Mouse (Mus musculus): ENCODE results near the gene Gna14. TPM values are rescaled to one million over a fixed set of nuclear protein-coding genes. Genes with fewer than 3 reads are reported as not detected.
A peak's percentile ranks its signal among the peaks of the same experiment; 100 is the strongest.

The Gna14 gene
- polyA plus RNA-seq, 1 experiment from 2014 or later: 0.27 TPM

GRCm38 (mm10) chr19:16528225-16528828 is 92.8 kb downstream of the Gna14 start:
- no peak for DNase-seq (ENCODE audit: low spot score)
- 73% methylated on average over 3 of the region's 3 CpGs for WGBS
- Histone ChIP-seq H3K27me3 (ENCODE audit: insufficient read depth, poor library complexity, severe bottlenecking) (no peaks in the 10 kb centered on the region), H3K27ac (no peak overlapping the region), H3K4me3 (no peak overlapping the region), H3K4me1 (replicated peaks) (0 out of 2 replicates have a peak, but pooled peaks cover 4% of the 10 kb centered on the region), H3K9me3 (no peaks in the 10 kb centered on the region), H3K36me3 (no peaks in the 10 kb centered on the region)

GRCm38 (mm10) chr19:16529293-16529920 is 93.8 kb downstream of the Gna14 start:
- Histone ChIP-seq H3K9me3 (no peaks in the 10 kb centered on the region), H3K4me1 (replicated peaks) (0 out of 2 replicates have a peak, but pooled peaks cover 4% of the 10 kb centered on the region), H3K36me3 (no peaks in the 10 kb centered on the region), H3K27me3 (ENCODE audit: insufficient read depth, poor library complexity, severe bottlenecking) (no peaks in the 10 kb centered on the region), H3K27ac (no peak overlapping the region), H3K4me3 (no peak overlapping the region)
- peak; percentile 19 for DNase-seq (ENCODE audit: low spot score)

- DNase-seq (ENCODE audit: low spot score): no peak
- no peaks in the 10 kb centered on the region for H3K27me3 ChIP-seq (ENCODE audit: insufficient read depth, poor library complexity, severe bottlenecking)
- no peak overlapping the region for H3K27ac ChIP-seq
- 83% methylated on average over 4 of the region's 4 CpGs for WGBS
- H3K4me1 ChIP-seq (replicated peaks): 0 out of 2 replicates have a peak, but pooled peaks cover 4% of the 10 kb centered on the region
- H3K9me3 ChIP-seq: no peaks in the 10 kb centered on the region
- H3K36me3 ChIP-seq: no peaks in the 10 kb centered on the region
- no peak overlapping the region for H3K4me3 ChIP-seq
Measured at GRCm38 (mm10) chr19:16529999-16530398, 94.4 kb downstream of the Gna14 start.

- no peaks in the 10 kb centered on the region for H3K9me3 ChIP-seq
- DNase-seq (ENCODE audit: low spot score): no peak
- H3K4me1 ChIP-seq (replicated peaks): no peaks in the 10 kb centered on the region
- H3K4me3 ChIP-seq: no peak overlapping the region
- WGBS: 88% methylated on average over 2 of the region's 2 CpGs
- no peak overlapping the region for H3K27ac ChIP-seq
- H3K27me3 ChIP-seq (ENCODE audit: insufficient read depth, poor library complexity, severe bottlenecking): no peaks in the 10 kb centered on the region
- H3K36me3 ChIP-seq: no peaks in the 10 kb centered on the region
Measured at GRCm38 (mm10) chr19:16534311-16534710, 98.7 kb downstream of the Gna14 start.

GRCm38 (mm10) chr19:16538416-16538815 is 102.9 kb downstream of the Gna14 start:
- no peaks in the 10 kb centered on the region for H3K9me3 ChIP-seq
- H3K27me3 ChIP-seq (ENCODE audit: insufficient read depth, poor library complexity, severe bottlenecking): no peaks in the 10 kb centered on the region
- WGBS: 90% methylated on average over 2 of the region's 2 CpGs
- H3K36me3 ChIP-seq: no peaks in the 10 kb centered on the region
- no peak for DNase-seq (ENCODE audit: low spot score)
- H3K27ac ChIP-seq: no peak overlapping the region
- H3K4me1 ChIP-seq (replicated peaks): no peaks in the 10 kb centered on the region
- H3K4me3 ChIP-seq: no peak overlapping the region

- Histone ChIP-seq H3K36me3 (no peaks in the 10 kb centered on the region), H3K4me1 (replicated peaks) (no peaks in the 10 kb centered on the region), H3K9me3 (no peaks in the 10 kb centered on the region), H3K27me3 (ENCODE audit: insufficient read depth, poor library complexity, severe bottlenecking) (no peaks in the 10 kb centered on the region), H3K27ac (no peak overlapping the region), H3K4me3 (no peak overlapping the region)
- 91% methylated on average over 4 of the region's 4 CpGs for WGBS
- no peak for DNase-seq (ENCODE audit: low spot score)
Measured at GRCm38 (mm10) chr19:16543688-16544087, 108.1 kb downstream of the Gna14 start.

- Histone ChIP-seq H3K36me3 (no peaks in the 10 kb centered on the region), H3K27me3 (ENCODE audit: insufficient read depth, poor library complexity, severe bottlenecking) (no peaks in the 10 kb centered on the region), H3K4me3 (no peak overlapping the region), H3K27ac (no peak overlapping the region), H3K4me1 (replicated peaks) (no peaks in the 10 kb centered on the region), H3K9me3 (no peaks in the 10 kb centered on the region)
- no peak for DNase-seq (ENCODE audit: low spot score)
- WGBS: 80% methylated on average over 8 of the region's 8 CpGs
Measured at GRCm38 (mm10) chr19:16556988-16557387, 121.4 kb downstream of the Gna14 start.

- Histone ChIP-seq H3K27ac (no peak overlapping the region), H3K27me3 (ENCODE audit: insufficient read depth, poor library complexity, severe bottlenecking) (no peaks in the 10 kb centered on the region), H3K9me3 (no peaks in the 10 kb centered on the region), H3K4me1 (replicated peaks) (no peaks in the 10 kb centered on the region), H3K36me3 (no peaks in the 10 kb centered on the region), H3K4me3 (no peak overlapping the region)
- no peak for DNase-seq (ENCODE audit: low spot score)
- 72% methylated on average over 5 of the region's 5 CpGs for WGBS
Measured at GRCm38 (mm10) chr19:16557971-16558370, 122.4 kb downstream of the Gna14 start.

GRCm38 (mm10) chr19:16558570-16558969 is 123.0 kb downstream of the Gna14 start:
- Histone ChIP-seq H3K27ac (no peak overlapping the region), H3K27me3 (ENCODE audit: insufficient read depth, poor library complexity, severe bottlenecking) (no peaks in the 10 kb centered on the region), H3K36me3 (no peaks in the 10 kb centered on the region), H3K4me1 (replicated peaks) (no peaks in the 10 kb centered on the region), H3K4me3 (no peak overlapping the region), H3K9me3 (no peaks in the 10 kb centered on the region)
- 85% methylated on average over 2 of the region's 2 CpGs for WGBS
- DNase-seq (ENCODE audit: low spot score): no peak

- 77% methylated on average over 9 of the region's 9 CpGs for WGBS
- no peak overlapping the region for H3K4me3 ChIP-seq
- no peaks in the 10 kb centered on the region for H3K27me3 ChIP-seq (ENCODE audit: insufficient read depth, poor library complexity, severe bottlenecking)
- no peaks in the 10 kb centered on the region for H3K9me3 ChIP-seq
- no peak for DNase-seq (ENCODE audit: low spot score)
- H3K27ac ChIP-seq: no peak overlapping the region
- H3K36me3 ChIP-seq: no peaks in the 10 kb centered on the region
- H3K4me1 ChIP-seq (replicated peaks): no peaks in the 10 kb centered on the region
Measured at GRCm38 (mm10) chr19:16559243-16559896, 123.8 kb downstream of the Gna14 start.

GRCm38 (mm10) chr19:16562676-16563075 is 127.1 kb downstream of the Gna14 start:
- Histone ChIP-seq H3K36me3 (no peaks in the 10 kb centered on the region), H3K9me3 (no peaks in the 10 kb centered on the region), H3K4me3 (no peak overlapping the region), H3K27me3 (ENCODE audit: insufficient read depth, poor library complexity, severe bottlenecking) (no peaks in the 10 kb centered on the region), H3K27ac (no peak overlapping the region), H3K4me1 (replicated peaks) (no peaks in the 10 kb centered on the region)
- 93% methylated on average over 6 of the region's 6 CpGs for WGBS
- DNase-seq (ENCODE audit: low spot score): no peak

- H3K27me3 ChIP-seq (ENCODE audit: insufficient read depth, poor library complexity, severe bottlenecking): no peaks in the 10 kb centered on the region
- 94% methylated on average over 6 of the region's 6 CpGs for WGBS
- H3K4me3 ChIP-seq: no peak overlapping the region
- H3K9me3 ChIP-seq: no peaks in the 10 kb centered on the region
- H3K4me1 ChIP-seq (replicated peaks): no peaks in the 10 kb centered on the region
- H3K36me3 ChIP-seq: no peaks in the 10 kb centered on the region
- no peak overlapping the region for H3K27ac ChIP-seq
- DNase-seq (ENCODE audit: low spot score): no peak
Measured at GRCm38 (mm10) chr19:16576790-16577189, 141.2 kb downstream of the Gna14 start.

GRCm38 (mm10) chr19:16579656-16580260 is 144.2 kb downstream of the Gna14 start:
- H3K4me1 ChIP-seq (replicated peaks): no peaks in the 10 kb centered on the region
- no peaks in the 10 kb centered on the region; the same call in 1 of the 2 replicates for H3K27me3 ChIP-seq (ENCODE audit: insufficient read depth, poor library complexity, severe bottlenecking)
- 83% methylated on average over 7 of the region's 7 CpGs for WGBS
- H3K4me3 ChIP-seq: no peak overlapping the region
- DNase-seq (ENCODE audit: low spot score): no peak
- no peaks in the 10 kb centered on the region for H3K36me3 ChIP-seq
- no peak overlapping the region for H3K27ac ChIP-seq
- H3K9me3 ChIP-seq: no peaks in the 10 kb centered on the region

Measured in hindbrain, embryonic 10.5 days (tissue).